Mouse (Mus musculus) stomach, embryonic 14.5 days (tissue): ENCODE results near the gene Cphx2. TPM values are rescaled to one million over a fixed set of nuclear protein-coding genes. Genes with fewer than 3 reads are reported as not detected.

ENCODE experiments used
- polyA plus RNA-seq: library from polyadenylated mRNA; unstranded; fragments of >200 nt; fragmentation: Nextera tagmentation; extraction: Ambion mirVana; gene quantifications from 2 replicates; pipeline ENCODE4 v1.2.1, GENCODE M21; 2014

Gene Cphx2
- polyA plus RNA-seq, 1 experiment from 2014 or later = not detected

Other genes with a start within 250 kb of the Cphx2 start
- 35.5 and 42.2 TPM in 2 replicates for gene Anxa11, start 239.4 kb upstream of the Cphx2 start, polyA plus RNA-seq
- gene Plac9a, start 178.4 kb upstream of the Cphx2 start, polyA plus RNA-seq = 0.75 TPM in 1 of 2 replicates, not detected in the other
- 3.6 and 7.0 TPM in 2 replicates for gene Tmem254a, start 153.8 kb upstream of the Cphx2 start, polyA plus RNA-seq
- gene Cphx1, start 143.2 kb upstream of the Cphx2 start, polyA plus RNA-seq = 0.20 and 0.29 TPM in 2 replicates
- 0.97 and 1.4 TPM in 2 replicates for gene Duxbl1, start 102.9 kb upstream of the Cphx2 start, polyA plus RNA-seq
- gene Gm9780, start 38.8 kb upstream of the Cphx2 start, polyA plus RNA-seq = 36.3 and 40.2 TPM in 2 replicates
- gene Tmem254c, start 14.2 kb upstream of the Cphx2 start, polyA plus RNA-seq = 46.0 and 70.5 TPM in 2 replicates
- gene Cphx3, start 781 bp downstream of the Cphx2 start, polyA plus RNA-seq = not detected in 2 replicates
- 2.1 and 2.2 TPM in 2 replicates for gene Duxbl2, start 36.8 kb downstream of the Cphx2 start, polyA plus RNA-seq
- 34.9 and 43.0 TPM in 2 replicates for gene Plac9b, start 101.0 kb downstream of the Cphx2 start, polyA plus RNA-seq
- gene Tmem254b, start 125.5 kb downstream of the Cphx2 start, polyA plus RNA-seq = 35.6 and 55.3 TPM in 2 replicates
- gene Duxbl3, start 176.4 kb downstream of the Cphx2 start, polyA plus RNA-seq = 0.41 and 0.78 TPM in 2 replicates